Mouse (Mus musculus): Measurements from ENCODE around the gene Galm.

GRCm38 (mm10) chr17:80169792-80170191 lies 42.5 kb downstream of the Galm start:
- TF ChIP-seq CTCF (IDR thresholded peaks at IDR 0.05; ENCODE audit: low read depth): no peak
- TF ChIP-seq EP300 (IDR thresholded peaks at IDR 0.05; ENCODE audit: low read depth): no peak
